Comparison of ENCODE assay signal across 26 mouse cellular contexts in the genomic region with DNA sequence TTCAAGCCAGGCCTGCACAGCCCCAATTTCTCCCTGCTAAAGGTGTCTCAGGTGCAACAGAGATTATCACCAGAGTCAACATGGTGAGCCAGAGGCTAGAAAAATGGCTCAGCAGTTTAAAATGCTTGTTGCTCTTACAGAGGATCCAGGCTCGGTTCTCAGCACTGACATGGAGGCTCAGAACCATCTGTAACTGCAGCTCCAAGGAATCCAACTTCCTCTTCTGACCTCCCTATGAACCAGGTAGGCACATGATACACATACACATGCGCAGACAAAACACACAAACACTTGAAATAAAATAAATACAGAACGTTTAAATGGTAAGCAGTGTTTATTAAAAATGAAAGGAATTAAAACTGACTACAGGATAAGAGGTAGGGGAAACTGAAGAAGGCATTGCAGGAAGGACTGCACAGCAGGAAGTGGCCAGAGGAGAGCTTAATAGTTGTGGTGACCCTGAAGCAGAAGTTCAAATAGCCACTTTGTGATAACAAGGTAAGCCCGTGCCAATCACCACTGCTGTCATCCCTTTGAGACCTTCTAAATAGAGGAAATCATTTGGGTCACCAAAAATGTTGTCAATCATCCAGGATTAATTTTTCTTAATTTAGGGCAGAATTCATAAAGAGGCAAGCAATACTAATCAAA. TPM values are rescaled to one million over a fixed set of nuclear protein-coding genes. Genes with fewer than 3 reads are reported as not detected.
DNase-seq lines count a peak whose midpoint lies in the region; ATAC-seq and TF ChIP-seq lines count a peak whose summit lies in the region.
"Had no signal": no experiment of that assay in that cellular context is flagged by ENCODE, and none has a peak within 500 bp of the region (broad histone marks: within the 10 kb centered on the region; RNA-seq: fewer than 3 reads in every experiment).

No protein-coding gene starts in this region.

- no peaks in the 10 kb centered on the region for H3K4me1 ChIP-seq in hindbrain, postnatal 0 days (ENCODE audit: insufficient read depth, low read length)
- H3K4me1 ChIP-seq: embryonic facial prominence, embryonic 13.5 days; forebrain, embryonic 10.5 days; forebrain, embryonic 12.5 days had no signal

- no peak overlapping the region for H3K27ac ChIP-seq in hindbrain, postnatal 0 days
- H3K27ac ChIP-seq: embryonic facial prominence, embryonic 13.5 days; embryonic facial prominence, embryonic 15.5 days; forebrain, embryonic 10.5 days; forebrain, embryonic 12.5 days had no signal

- WGBS in hindbrain, postnatal 0 days = 78% methylated on average over 4 of the region's 4 CpGs

- ATAC-seq in common myeloid progenitor, adult 5-6 weeks (replicated peaks; ENCODE audit: low read depth, poor library complexity, severe bottlenecking) = peak; percentile 56
- peak; percentile 95 for ATAC-seq in megakaryocyte, adult 5-6 weeks (ENCODE audit: poor library complexity, severe bottlenecking)
- ATAC-seq in neutrophil, adult 5-6 weeks (ENCODE audit: extremely low read depth, insufficient number of reproducible peaks, low FRiP score, poor library complexity, severe bottlenecking) = peak; percentile 57; the same call in 1 of the 2 replicates
- ATAC-seq in inflammation-experienced regulatory T-cells, adult 6 months = no peak
- no peak for ATAC-seq in hindbrain, postnatal 0 days
- ATAC-seq: forebrain, embryonic 14.5 days; forebrain, embryonic 16.5 days had no signal

- no peak overlapping the region for H3K4me2 ChIP-seq in hindbrain, postnatal 0 days (ENCODE audit: low read depth, low read length)
- H3K4me2 ChIP-seq: embryonic facial prominence, embryonic 13.5 days; embryonic facial prominence, embryonic 15.5 days; forebrain, embryonic 12.5 days had no signal

- no peaks in the 10 kb centered on the region for H3K27me3 ChIP-seq in hindbrain, postnatal 0 days (ENCODE audit: insufficient read depth, low read length)
- H3K27me3 ChIP-seq: embryonic facial prominence, embryonic 13.5 days; embryonic facial prominence, embryonic 15.5 days; forebrain, embryonic 12.5 days had no signal

- DNase-seq in heart, adult 11 months = peak; percentile 67
- DNase-seq in heart, adult 9 months (ENCODE audit: low spot score in 2 of 2) = no peak
- DNase-seq in hindbrain, postnatal 0 days (ENCODE audit: low spot score) = no peak
- no peak for DNase-seq in adrenal gland, postnatal 10 days
- DNase-seq: adrenal gland, adult 2 months; adrenal gland, postnatal 14 days; adrenal gland, postnatal 36 days; cerebellum, adult 11 months; cerebellum, adult 18-20 months; cerebellum, adult 8-10 months; cerebellum, adult 9-11 months; cerebellum, postnatal 14 days; cerebellum, postnatal 36 days; embryo, embryonic 11 days had no signal

- H3K36me3 ChIP-seq in hindbrain, postnatal 0 days (ENCODE audit: insufficient read depth, low read length) = no peaks in the 10 kb centered on the region
- H3K36me3 ChIP-seq: embryonic facial prominence, embryonic 13.5 days; embryonic facial prominence, embryonic 15.5 days; forebrain, embryonic 10.5 days; forebrain, embryonic 12.5 days had no signal

- TF ChIP-seq CTCF in hindbrain, postnatal 0 days (IDR thresholded peaks at IDR 0.05; ENCODE audit: low read depth) = no peak

- H3K4me3 ChIP-seq in hindbrain, postnatal 0 days (ENCODE audit: low read length) = no peak overlapping the region
- H3K4me3 ChIP-seq: embryonic facial prominence, embryonic 13.5 days; embryonic facial prominence, embryonic 15.5 days; erythroblast, embryonic 14.5 days; forebrain, embryonic 10.5 days; forebrain, embryonic 12.5 days had no signal

- no peak overlapping the region for H3K9ac ChIP-seq in hindbrain, postnatal 0 days (replicated peaks; ENCODE audit: low read length)
- H3K9ac ChIP-seq: embryonic facial prominence, embryonic 13.5 days; embryonic facial prominence, embryonic 15.5 days; forebrain, embryonic 12.5 days had no signal

- no peaks in the 10 kb centered on the region for H3K9me3 ChIP-seq in hindbrain, postnatal 0 days (ENCODE audit: low read length)
- H3K9me3 ChIP-seq: embryonic facial prominence, embryonic 15.5 days; forebrain, embryonic 10.5 days; forebrain, embryonic 12.5 days had no signal

RNA-seq across cellular contexts. Expression of a gene that starts 10.1 kb away (rescaled TPM):
- 31.8 and 80.5 TPM in 2 replicates for total RNA-seq in common myeloid progenitor, adult 5-6 weeks (2017)
- 54.6 and 66.3 TPM in 2 replicates for total RNA-seq in megakaryocyte, adult 5-6 weeks (2015)
- total RNA-seq in megakaryocyte, adult 5-6 weeks (2017) = 48.8 and 62.2 TPM in 2 replicates
- 279 and 337 TPM in 2 replicates for total RNA-seq in neutrophil, adult 5-6 weeks (2017)
- 100 to 1,000 TPM; 146 to 245 (median 156) TPM for polyA plus RNA-seq in inflammation-experienced regulatory T-cells, adult 6 months (2017; shearing (Covaris generic))
- 1.6 and 2.1 TPM in 2 replicates for total RNA-seq in hindbrain, postnatal 0 days (2014; rRNA removed)
- 2.8 and 3.6 TPM in 2 replicates for polyA plus RNA-seq in hindbrain, postnatal 0 days (2015; fragmentation: Nextera tagmentation; extraction: Ambion mirVana)
- 10 to 100 TPM; 22.3 to 27.8 TPM for total RNA-seq in adrenal gland, postnatal 10 days (2021)
- total RNA-seq: MEL had no signal

Comparison
In these comparisons a context has a peak if more than half of its experiments do, and no peak if none do; other contexts are left out.
1. ATAC-seq: peak in common myeloid progenitor, adult 5-6 weeks (single experiment), megakaryocyte, adult 5-6 weeks (single experiment) and neutrophil, adult 5-6 weeks (single experiment); none in inflammation-experienced regulatory T-cells, adult 6 months (single experiment) and hindbrain, postnatal 0 days (single experiment).